Mouse (Mus musculus): ENCODE measurements around the gene Gm4133.
"Not testable (repeated sequence)": the region's sequence is repeated elsewhere in the genome, so short reads cannot be mapped to it uniquely, and the experiment has no call there.

The Gm4133 gene

GRCm38 (mm10) chr7:20333965-20334364, at the start of gene Gm4133:
Gene Gm4133, minus strand, starts transcription at chr7:20334065.
- DNase-seq, result not testable (repeated sequence)

GRCm38 (mm10) chr7:20375310-20375709, 41.4 kb upstream of the Gm4133 start, which contains the start of gene Gm5728:
Gene Gm5728, minus strand, starts transcription at chr7:20375410.
- DNase-seq, result not testable (repeated sequence)

Data from cerebellum, postnatal 36 days (tissue).